Mouse (Mus musculus) stomach, embryonic 14.5 days (tissue): ENCODE measurements around the gene Tcta. TPM values are rescaled to one million over a fixed set of nuclear protein-coding genes. Genes with fewer than 3 reads are reported as not detected.
"Not testable (repeated sequence)": the region's sequence is repeated elsewhere in the genome, so short reads cannot be mapped to it uniquely, and the experiment has no call there.

Experiments
- ATAC-seq: fragments of 200-750 bp; cut with Nextera tagmentation; 2 replicates; pipeline ENCODE4 v1.8.0; 2017; ENCODE audit warnings: low read depth, moderate TSS enrichment; ENCODE audit not compliant: insufficient number of reproducible peaks, insufficient read depth, low FRiP score
- H3K27ac ChIP-seq: fragments of 300-500 bp; sonication (generic); 2 replicates; pipeline ENCODE4 v1.5.1; 2014; ENCODE audit warnings: mild to moderate bottlenecking, low read length, moderate library complexity, mixed read lengths
- H3K27me3 ChIP-seq: fragments of 300-500 bp; sonication (generic); 2 replicates; pipeline ENCODE4 v1.6.1; 2014; ENCODE audit warnings: low read length, control low read depth, mixed read lengths; ENCODE audit not compliant: control insufficient read depth, insufficient read depth
- H3K36me3 ChIP-seq: fragments of 300-500 bp; sonication (generic); 2 replicates; pipeline ENCODE4 v1.6.1; 2014; ENCODE audit warnings: mild to moderate bottlenecking, control low read depth, low read length, moderate library complexity, mixed read lengths; ENCODE audit not compliant: control insufficient read depth, insufficient read depth
- H3K4me1 ChIP-seq: fragments of 300-500 bp; sonication (generic); 2 replicates; pipeline ENCODE4 v1.6.1; 2014; ENCODE audit warnings: low read length, control low read depth, mixed read lengths; ENCODE audit not compliant: control insufficient read depth, insufficient read depth
- H3K4me2 ChIP-seq: fragments of 300-500 bp; sonication (generic); replicated peaks from 2 replicates; pipeline ENCODE4 v1.6.1; 2014; ENCODE audit warnings: low read depth, low read length, control low read depth
- H3K4me3 ChIP-seq: fragments of 300-500 bp; sonication (generic); 2 replicates; pipeline ENCODE4 v1.5.1; 2014; ENCODE audit warnings: low read depth, low read length, control low read depth
- H3K9ac ChIP-seq: fragments of 300-500 bp; sonication (generic); replicated peaks from 2 replicates; pipeline ENCODE4 v1.6.1; 2014; ENCODE audit warnings: low read depth, mild to moderate bottlenecking, control low read depth, low read length, moderate library complexity, mixed read lengths
- H3K9me3 ChIP-seq: fragments of 300-500 bp; sonication (generic); 2 replicates; pipeline ENCODE4 v1.6.1; 2016; ENCODE audit warnings: low read depth, low read length, control low read depth; ENCODE audit not compliant: control insufficient read depth
- WGBS: fragments of 180-500 bp; shearing (Covaris S2); extraction: QIAGEN DNeasy Blood & Tissue Kit; methylation state at CpG from one replicate; pipeline ENCODE4 v1.1.7; 2014; 5-methylcytosine and 5-hydroxymethylcytosine counted together
- polyA plus RNA-seq: library from polyadenylated mRNA; unstranded; fragments of >200 nt; fragmentation: Nextera tagmentation; extraction: Ambion mirVana; gene quantifications from 2 replicates; pipeline ENCODE4 v1.2.1, GENCODE M21; 2014

The Tcta gene
- polyA plus RNA-seq, 1 experiment from 2014 or later = 37.9 TPM

GRCm38 (mm10) chr9:108271941-108272340, 34.0 kb downstream of the Tcta start:
- Histone ChIP-seq H3K4me1 (peaks cover 17% of the 10 kb centered on the region; the same call in 1 of the 2 replicates), H3K9me3 (no peaks in the 10 kb centered on the region), H3K27me3 (no peaks in the 10 kb centered on the region), H3K36me3 (no peaks in the 10 kb centered on the region), H3K4me3 (no peak overlapping the region), H3K9ac (no peak overlapping the region), H3K27ac (peak overlapping the region; percentile 11; the same call in 1 of the 2 replicates), H3K4me2 (no peak overlapping the region)
- 12% methylated on average over 2 of the region's 2 CpGs for WGBS
- no peak for ATAC-seq

- H3K4me3 ChIP-seq, ATAC-seq, H3K27ac ChIP-seq, H3K9ac ChIP-seq, H3K4me2 ChIP-seq, H3K27me3 ChIP-seq, H3K9me3 ChIP-seq, H3K36me3 ChIP-seq: not testable (repeated sequence)
- 78% methylated on average over 6 of the region's 7 CpGs for WGBS
- H3K4me1 ChIP-seq = peaks cover 23% of the 10 kb centered on the region; the same call in 1 of the 2 replicates
These were observed 37.3 kb downstream of the Tcta start for GRCm38 (mm10) chr9:108268701-108269100.

GRCm38 (mm10) chr9:108267691-108268090, 38.3 kb downstream of the Tcta start:
- no peak for ATAC-seq
- Histone ChIP-seq H3K27ac (peak overlapping the region; percentile 62), H3K9ac (no peak overlapping the region), H3K9me3 (no peaks in the 10 kb centered on the region), H3K36me3 (no peaks in the 10 kb centered on the region), H3K4me3 (no peak overlapping the region), H3K4me2 (no peak overlapping the region), H3K4me1 (peaks cover 22% of the 10 kb centered on the region; the same call in 1 of the 2 replicates), H3K27me3 (no peaks in the 10 kb centered on the region)
- WGBS = 64% methylated on average over 7 of the region's 7 CpGs

- no peaks in the 10 kb centered on the region for H3K36me3 ChIP-seq
- no peak overlapping the region for H3K27ac ChIP-seq
- no peak overlapping the region for H3K4me3 ChIP-seq
- peaks cover 25% of the 10 kb centered on the region for H3K4me1 ChIP-seq
- H3K27me3 ChIP-seq = no peaks in the 10 kb centered on the region
- no peak for ATAC-seq
- H3K9ac ChIP-seq = no peak overlapping the region
- no peaks in the 10 kb centered on the region for H3K9me3 ChIP-seq
- WGBS = 53% methylated on average over 10 of the region's 10 CpGs
- no peak overlapping the region for H3K4me2 ChIP-seq
These were observed 39.6 kb downstream of the Tcta start for GRCm38 (mm10) chr9:108266261-108266935.

GRCm38 (mm10) chr9:108264191-108264921, 41.6 kb downstream of the Tcta start:
- peak; percentile 9; the same call in 1 of the 2 replicates for ATAC-seq
- Histone ChIP-seq H3K27me3 (no peaks in the 10 kb centered on the region), H3K27ac (peak overlapping the region; percentile 93), H3K9ac (peak overlapping the region; percentile 25; the same call in 1 of the 2 replicates), H3K9me3 (no peaks in the 10 kb centered on the region), H3K4me3 (peak overlapping the region; percentile 89), H3K36me3 (no peaks in the 10 kb centered on the region), H3K4me1 (peaks cover 24% of the 10 kb centered on the region), H3K4me2 (peak overlapping the region; percentile 73)
- 6% methylated on average over 10 of the region's 10 CpGs for WGBS

GRCm38 (mm10) chr9:108263690-108264190, 42.2 kb downstream of the Tcta start, which contains the start of gene Dag1:
Dag1 (minus strand) TSS chr9:108263958.
- peak within 1 kb of the TSS; percentile 89 for H3K4me3 ChIP-seq
- no peaks in the 10 kb centered on the region for H3K36me3 ChIP-seq
- no peaks in the 10 kb centered on the region for H3K27me3 ChIP-seq
- peak within 1 kb of the TSS; percentile 73 for H3K4me2 ChIP-seq
- H3K9ac ChIP-seq = peak within 1 kb of the TSS; percentile 87
- H3K4me1 ChIP-seq = peaks cover 24% of the 10 kb centered on the region
- under 1% methylated on average over 63 of the region's 71 CpGs for WGBS
- no peaks in the 10 kb centered on the region for H3K9me3 ChIP-seq
- peak within 1 kb of the TSS; percentile 93 for H3K27ac ChIP-seq
- ATAC-seq = peak; percentile 95

GRCm38 (mm10) chr9:108263131-108263681, 42.8 kb downstream of the Tcta start:
- no peaks in the 10 kb centered on the region for H3K36me3 ChIP-seq
- H3K4me3 ChIP-seq = peak overlapping the region; percentile 89
- H3K4me2 ChIP-seq = peak overlapping the region; percentile 73
- WGBS = 1% methylated on average over 53 of the region's 62 CpGs
- H3K4me1 ChIP-seq = peaks cover 24% of the 10 kb centered on the region
- peak; percentile 24 for ATAC-seq
- H3K9ac ChIP-seq = peak overlapping the region; percentile 87
- no peaks in the 10 kb centered on the region for H3K9me3 ChIP-seq
- peak overlapping the region; percentile 93 for H3K27ac ChIP-seq
- no peaks in the 10 kb centered on the region for H3K27me3 ChIP-seq

GRCm38 (mm10) chr9:108262494-108263049, 43.4 kb downstream of the Tcta start:
- peak overlapping the region; percentile 89 for H3K4me3 ChIP-seq
- H3K36me3 ChIP-seq = no peaks in the 10 kb centered on the region
- no peak for ATAC-seq
- peak overlapping the region; percentile 87 for H3K9ac ChIP-seq
- no peak overlapping the region; the same call in 1 of the 2 replicates for H3K27ac ChIP-seq
- H3K27me3 ChIP-seq = no peaks in the 10 kb centered on the region
- WGBS = 32% methylated on average over 11 of the region's 11 CpGs
- peaks cover 22% of the 10 kb centered on the region for H3K4me1 ChIP-seq
- peak overlapping the region; percentile 73 for H3K4me2 ChIP-seq
- H3K9me3 ChIP-seq = no peaks in the 10 kb centered on the region
